Mouse (Mus musculus) cerebellum, adult 2 months (tissue): Measurements from ENCODE around the gene Cbfa2t3.

Experiments used
- CTCF ChIP-seq: fragments of 200-500 bp; IDR thresholded peaks from 2 replicates; pipeline ENCODE4 v1.5.1; 2011; ENCODE audit warnings: low read depth, mild to moderate bottlenecking, control low read depth, low read length, moderate library complexity, borderline replicate concordance; ENCODE audit not compliant: insufficient read depth
- POLR2A ChIP-seq: fragments of 200-500 bp; IDR thresholded peaks from 2 replicates; pipeline ENCODE4 v1.6.1; 2011; ENCODE audit warnings: low read length, control low read depth, borderline replicate concordance; ENCODE audit not compliant: insufficient read depth

DNA sequence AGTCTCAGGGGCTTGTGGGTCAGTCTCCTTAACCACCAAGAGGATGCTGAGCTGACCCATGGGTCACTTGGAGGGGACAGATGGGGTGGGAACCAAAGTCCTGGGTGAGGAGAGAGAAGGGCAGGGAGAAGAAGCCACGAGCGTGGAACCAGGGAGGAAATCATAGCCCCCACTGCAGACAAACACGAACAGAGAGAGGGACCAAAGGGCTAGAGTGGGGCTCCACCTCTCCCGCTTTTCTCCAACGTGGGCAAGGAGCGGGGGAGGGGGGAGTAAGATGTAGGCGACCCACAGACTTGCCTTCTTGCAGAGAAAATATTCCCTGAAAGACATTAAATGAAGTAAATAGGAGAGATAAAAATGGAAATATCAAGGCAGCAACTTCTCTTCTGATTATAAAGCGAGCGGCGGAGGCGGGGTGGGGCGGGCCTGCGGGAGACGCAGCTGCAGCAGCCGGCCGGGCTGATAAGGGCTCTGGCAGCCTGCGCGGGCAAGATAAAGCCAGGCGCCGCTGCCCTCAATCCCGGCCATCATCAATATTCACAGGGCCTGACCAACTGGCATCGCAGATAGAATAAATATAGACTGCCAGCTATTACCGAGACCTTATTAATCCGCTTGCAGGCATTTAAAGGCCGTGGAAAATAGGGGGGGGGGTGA, 21.3 kb upstream of the Cbfa2t3 start:
- no peak for TF ChIP-seq CTCF
- TF ChIP-seq POLR2A: no peak
